Mouse (Mus musculus): ENCODE data around the gene Clmn.
"Not testable (repeated sequence)": the region's sequence is repeated elsewhere in the genome, so short reads cannot be mapped to it uniquely, and the experiment has no call there.

Clmn gene

GRCm38 (mm10) chr12:104838462-104838861, 26.4 kb downstream of the Clmn start:
- DNase-seq (ENCODE audit: low spot score in 2 of 2), result no peak

- no peak for DNase-seq (ENCODE audit: low spot score in 2 of 2)
Measured at GRCm38 (mm10) chr12:104837957-104838401, 26.9 kb downstream of the Clmn start.

GRCm38 (mm10) chr12:104837111-104837837, 27.6 kb downstream of the Clmn start:
- DNase-seq (ENCODE audit: low spot score in 2 of 2), result peak; percentile 67 to 75

- DNase-seq (ENCODE audit: low spot score in 2 of 2), result no peak
Measured at GRCm38 (mm10) chr12:104836230-104836629, 28.6 kb downstream of the Clmn start.

- no peak for DNase-seq (ENCODE audit: low spot score in 2 of 2)
Measured at GRCm38 (mm10) chr12:104835369-104836094, 29.3 kb downstream of the Clmn start.

GRCm38 (mm10) chr12:104834772-104835171, 30.1 kb downstream of the Clmn start:
- DNase-seq (ENCODE audit: low spot score in 2 of 2), result no peak

GRCm38 (mm10) chr12:104830666-104831435, 34.0 kb downstream of the Clmn start:
- DNase-seq (ENCODE audit: low spot score in 2 of 2), result no peak

GRCm38 (mm10) chr12:104830283-104830639, 34.6 kb downstream of the Clmn start:
- DNase-seq (ENCODE audit: low spot score in 2 of 2), result no peak

- DNase-seq (ENCODE audit: low spot score in 2 of 2), result peak in 1 of 2 experiments; percentile 9
Measured at GRCm38 (mm10) chr12:104829596-104830282, 35.1 kb downstream of the Clmn start.

- DNase-seq (ENCODE audit: low spot score in 2 of 2), result not testable (repeated sequence)
Measured at GRCm38 (mm10) chr12:104828986-104829385, 35.9 kb downstream of the Clmn start.

GRCm38 (mm10) chr12:104827721-104828120, 37.2 kb downstream of the Clmn start:
- no peak for DNase-seq (ENCODE audit: low spot score in 2 of 2)

- DNase-seq (ENCODE audit: low spot score in 2 of 2), result no peak
Measured at GRCm38 (mm10) chr12:104824907-104825267, 40.0 kb downstream of the Clmn start.

- peak in 1 of 2 experiments; percentile 23 for DNase-seq (ENCODE audit: low spot score in 2 of 2)
Measured at GRCm38 (mm10) chr12:104824244-104824906, 40.5 kb downstream of the Clmn start.

- DNase-seq (ENCODE audit: low spot score in 2 of 2), result no peak
Measured at GRCm38 (mm10) chr12:104823722-104824121, 41.2 kb downstream of the Clmn start.

GRCm38 (mm10) chr12:104822838-104823599, 41.9 kb downstream of the Clmn start:
- no peak for DNase-seq (ENCODE audit: low spot score in 2 of 2)

GRCm38 (mm10) chr12:104822151-104822550, 42.7 kb downstream of the Clmn start:
- no peak for DNase-seq (ENCODE audit: low spot score in 2 of 2)

GRCm38 (mm10) chr12:104820061-104820460, 44.8 kb downstream of the Clmn start:
- DNase-seq (ENCODE audit: low spot score in 2 of 2), result no peak

- DNase-seq (ENCODE audit: low spot score in 2 of 2), result no peak
Measured at GRCm38 (mm10) chr12:104819050-104819449, 45.8 kb downstream of the Clmn start.

GRCm38 (mm10) chr12:104818057-104818456, 46.8 kb downstream of the Clmn start:
- no peak for DNase-seq (ENCODE audit: low spot score in 2 of 2)

GRCm38 (mm10) chr12:104817172-104817866, 47.6 kb downstream of the Clmn start:
- DNase-seq (ENCODE audit: low spot score in 2 of 2), result no peak

Data from frontal cortex, postnatal 36 days (tissue).